Mouse (Mus musculus) left cerebral cortex, adult 11 months (tissue): Measurements from ENCODE around the gene Tent5c.

Source experiments
- DNase-seq: peaks from one replicate; pipeline ENCODE4 v3.0.0; 2022; ENCODE audit warnings: low spot score

The Tent5c gene

DNA sequence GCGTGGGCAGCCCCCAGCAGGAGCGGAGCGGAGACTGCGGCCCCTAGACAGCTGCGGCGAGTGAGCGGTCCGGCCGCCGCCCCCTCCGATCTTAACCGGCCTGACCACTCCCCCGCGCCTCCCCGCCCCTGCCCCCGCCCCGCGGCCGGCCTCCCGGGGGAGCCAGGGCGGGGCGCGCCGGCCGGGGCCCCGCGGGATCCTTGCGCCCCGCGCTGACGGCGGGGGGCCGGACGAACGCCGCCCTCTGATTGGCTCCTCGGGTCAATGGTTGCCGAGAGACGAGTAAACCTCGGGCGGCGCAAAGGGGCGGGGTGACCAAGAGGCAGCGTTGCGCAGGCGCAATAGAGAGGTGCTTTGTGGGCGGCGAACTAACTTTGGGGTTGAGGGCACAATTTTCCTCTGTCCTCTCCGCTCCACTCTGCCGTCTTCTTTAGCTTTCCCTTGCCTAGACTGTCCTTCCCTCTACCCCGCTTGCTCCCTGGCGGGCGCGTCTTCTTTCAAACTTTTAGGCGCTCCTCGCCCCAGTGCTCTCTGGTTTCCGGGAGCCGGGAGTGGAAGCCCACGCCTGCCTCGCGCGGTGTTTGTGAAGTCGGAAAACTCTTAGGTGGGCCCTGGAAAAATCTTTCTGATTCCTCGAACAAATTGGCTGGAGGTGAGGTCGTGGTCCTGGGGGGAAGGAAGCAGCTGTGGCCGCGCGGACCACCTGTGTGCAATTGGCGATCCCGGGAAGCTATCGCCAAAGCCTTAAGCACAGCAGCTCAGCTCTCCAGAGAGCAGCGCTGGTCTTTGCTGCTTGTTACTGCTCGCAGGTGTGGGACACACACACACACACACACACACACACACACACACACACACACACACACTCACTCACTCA is at the start of gene Tent5c:
Gene Tent5c, minus strand, starts transcription at position 192 of the 877 bp plus-strand sequence.
- peak; percentile 72 for DNase-seq

DNA sequence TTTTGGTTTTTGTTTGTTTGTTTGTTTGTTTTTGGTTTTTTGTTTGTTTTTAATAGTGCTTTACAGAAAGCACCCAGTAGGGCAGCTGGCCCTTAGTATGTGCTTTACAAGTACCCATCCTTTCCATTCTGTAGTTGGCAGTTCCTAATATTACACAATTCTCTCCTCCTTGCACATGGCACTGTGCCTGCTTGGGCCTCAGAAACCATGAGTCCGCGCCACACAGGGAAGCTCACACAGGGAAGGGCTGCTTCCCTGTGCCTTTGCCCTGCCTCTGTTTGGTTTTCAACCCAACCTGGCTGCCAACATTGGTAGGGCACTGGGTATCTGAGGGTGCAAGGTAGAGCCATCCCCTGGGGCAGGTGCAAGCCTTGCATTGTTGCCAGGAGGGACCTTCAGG is 47.6 kb upstream of the Tent5c start:
- DNase-seq, result no peak

DNA sequence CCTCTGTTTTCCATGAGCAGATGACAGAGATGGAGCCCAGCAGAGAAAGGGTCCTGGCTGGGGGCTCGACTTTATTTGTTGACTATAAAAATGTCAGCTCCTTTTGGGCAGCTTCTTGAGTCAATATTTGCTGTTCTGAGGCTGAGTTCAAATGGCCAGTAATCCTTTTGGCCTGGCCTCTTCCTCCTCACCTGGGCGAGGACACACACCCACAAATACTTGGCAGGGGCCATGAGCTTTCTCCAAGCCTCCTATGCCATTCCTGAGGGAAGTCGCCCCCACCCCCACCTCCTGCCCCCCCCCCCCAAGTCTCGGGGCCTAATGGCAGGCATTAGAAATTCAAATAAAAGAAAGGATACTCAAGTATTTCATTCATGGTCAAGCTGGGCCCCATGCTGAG is 46.8 kb upstream of the Tent5c start:
- no peak for DNase-seq

DNA sequence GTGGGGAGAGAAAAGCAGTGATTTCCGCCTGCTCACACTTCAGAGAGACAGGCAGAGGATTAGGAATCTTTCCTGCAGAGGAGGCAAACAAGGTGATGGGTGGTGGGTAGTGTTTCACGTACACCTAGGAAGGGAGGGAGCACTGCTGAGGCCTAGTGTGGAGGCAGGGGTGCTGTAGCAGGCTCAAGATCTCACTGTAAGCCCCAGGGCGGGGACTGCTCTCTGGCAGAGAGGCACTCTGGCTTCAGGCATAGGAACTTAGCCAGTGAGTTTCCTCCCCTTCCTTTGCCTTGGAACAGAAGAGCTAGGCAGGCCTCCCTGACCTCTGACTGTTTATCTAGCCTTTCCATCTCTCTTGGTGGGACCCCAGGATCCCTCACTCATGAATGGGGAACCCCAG is 46.2 kb upstream of the Tent5c start:
- DNase-seq, result no peak

DNA sequence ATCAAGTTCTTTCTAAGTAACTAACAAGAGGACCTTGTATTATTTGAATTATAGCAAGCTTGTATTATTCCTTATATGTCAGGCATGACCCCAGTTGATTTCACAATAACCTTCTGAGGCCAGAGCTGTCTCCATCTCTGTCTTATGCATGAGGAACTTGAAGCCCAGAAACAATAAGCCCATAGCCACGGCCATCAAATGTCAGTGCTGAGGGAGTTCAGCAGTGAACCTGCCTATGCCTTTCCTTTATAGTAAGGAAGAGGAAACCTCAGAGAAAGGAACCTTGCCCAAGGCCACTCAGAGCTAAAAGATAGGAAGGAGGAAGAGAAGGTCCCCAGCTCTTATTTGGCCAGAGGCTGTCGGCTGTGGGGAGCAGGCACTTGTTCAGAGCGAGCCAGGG is 45.3 kb upstream of the Tent5c start:
- DNase-seq, result no peak

DNA sequence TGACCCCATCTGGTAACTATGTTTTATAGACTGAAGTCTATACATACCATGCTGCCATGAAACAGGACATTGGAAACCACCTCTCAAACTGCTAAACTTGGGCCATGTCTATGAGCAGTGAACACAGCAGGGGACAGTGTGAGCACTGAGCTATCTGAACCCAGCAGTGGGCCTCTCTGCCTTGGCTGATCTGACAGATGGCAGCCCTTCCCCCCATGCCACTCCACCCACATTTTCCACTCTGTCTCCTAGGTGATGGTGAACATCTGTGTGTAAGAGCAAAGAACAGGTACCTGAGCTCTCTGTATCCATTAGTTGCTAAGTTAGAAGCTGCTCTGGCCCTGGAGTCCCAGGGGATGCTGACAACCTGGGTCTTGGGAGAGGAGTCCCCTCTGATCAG is 44.3 kb upstream of the Tent5c start:
- no peak for DNase-seq

DNA sequence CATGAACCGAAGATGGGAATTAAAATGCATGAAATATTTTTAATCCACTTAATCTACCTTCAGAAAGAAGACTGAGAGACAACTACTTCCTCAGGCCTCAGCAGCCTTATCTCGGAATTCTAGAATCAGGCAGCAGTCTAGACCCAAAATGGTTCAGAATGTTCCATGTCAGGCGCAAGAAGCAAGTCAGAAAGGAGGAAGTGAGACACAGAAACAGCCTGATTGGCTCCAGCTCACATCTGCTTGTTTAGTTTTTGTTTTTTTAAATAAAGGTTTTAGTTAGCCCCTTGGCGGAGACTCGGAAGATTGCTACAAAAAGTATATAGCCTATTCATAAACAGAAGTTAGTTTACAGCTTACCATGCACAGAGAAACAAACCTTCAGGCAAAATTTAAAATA is 41.8 kb upstream of the Tent5c start:
- no peak for DNase-seq

DNA sequence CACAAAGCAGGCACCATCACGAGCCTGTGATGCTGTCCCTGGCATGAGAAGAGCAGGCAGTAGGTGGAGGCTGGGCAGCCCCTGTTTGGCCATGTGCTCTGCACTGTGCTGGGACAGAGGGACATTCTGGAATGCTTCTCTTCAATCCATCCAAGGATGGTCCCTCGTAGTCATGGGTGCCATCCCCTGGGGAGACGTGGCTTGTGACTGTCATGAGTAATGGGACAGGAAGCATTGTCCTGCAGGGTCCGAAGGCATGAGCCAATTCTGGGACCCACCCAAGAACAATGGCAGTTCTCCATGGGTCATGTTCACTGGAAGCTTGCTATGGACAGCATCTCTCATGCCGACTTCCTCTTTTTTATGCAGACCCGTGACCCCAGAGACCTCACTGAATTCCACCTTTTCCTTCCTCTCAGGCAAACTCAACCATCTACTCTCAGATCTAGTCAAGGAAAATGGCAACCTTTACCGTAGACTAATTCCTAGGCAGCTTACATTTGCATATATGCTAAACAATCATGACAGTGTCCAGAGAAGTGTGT is 41.2 kb upstream of the Tent5c start:
- no peak for DNase-seq

DNA sequence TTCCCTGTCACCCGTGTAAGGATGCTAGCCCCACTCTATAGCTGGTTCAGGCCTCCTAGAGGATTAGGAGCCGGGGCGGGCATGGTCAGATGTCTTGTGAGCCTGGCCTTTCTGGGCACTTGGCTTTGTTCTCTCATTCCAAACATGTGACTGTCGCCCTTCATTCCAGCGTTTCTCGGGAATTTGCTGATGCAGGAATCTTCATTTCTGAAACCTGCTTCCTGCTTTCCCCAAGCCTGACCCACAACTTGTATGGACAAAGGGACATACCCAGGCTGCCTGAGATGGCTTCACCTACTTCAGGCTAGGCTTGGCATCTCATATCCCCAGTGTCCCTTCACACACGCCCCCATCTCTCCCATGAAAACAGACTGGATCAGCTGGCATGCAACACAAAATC is 33.5 kb upstream of the Tent5c start:
- no peak for DNase-seq

DNA sequence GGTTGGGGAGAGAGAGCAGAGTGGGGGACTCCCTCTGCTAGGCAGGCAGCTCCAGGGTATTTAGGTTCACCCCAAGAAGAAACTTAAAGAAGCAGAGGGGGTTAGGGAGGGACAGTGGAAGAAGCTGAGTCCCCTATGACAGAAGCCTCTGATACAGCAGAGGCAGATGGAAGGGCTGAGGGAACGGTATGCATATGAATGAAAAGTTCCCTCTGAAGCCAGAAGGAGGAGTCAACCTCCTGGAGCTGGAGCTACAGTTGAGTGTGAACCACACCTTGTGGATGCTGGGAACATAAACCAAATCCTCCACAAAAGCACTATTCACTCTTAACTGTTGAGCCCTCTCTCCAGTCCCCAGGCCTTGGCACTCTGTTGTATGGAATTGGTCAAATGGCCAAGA is 32.5 kb upstream of the Tent5c start:
- DNase-seq, result no peak

DNA sequence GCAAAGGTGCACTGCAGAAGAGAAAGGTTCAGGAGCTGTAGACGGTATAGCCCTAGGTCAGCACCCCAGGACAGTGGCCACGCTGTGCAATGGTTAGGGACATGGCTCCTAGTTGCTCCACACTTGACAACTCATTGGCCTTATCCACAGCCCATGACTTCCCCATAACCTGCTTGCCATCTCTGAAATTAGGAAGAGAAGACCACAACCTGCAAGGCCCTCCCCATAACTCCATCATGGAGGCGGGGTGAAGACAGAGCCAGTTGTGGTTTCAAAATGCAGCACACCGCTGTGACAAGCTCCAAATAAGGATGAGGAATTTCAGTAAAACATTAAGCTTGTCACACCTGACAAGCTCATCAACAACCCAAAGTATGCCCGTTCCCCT is 26.6 kb upstream of the Tent5c start:
- DNase-seq, result no peak

DNA sequence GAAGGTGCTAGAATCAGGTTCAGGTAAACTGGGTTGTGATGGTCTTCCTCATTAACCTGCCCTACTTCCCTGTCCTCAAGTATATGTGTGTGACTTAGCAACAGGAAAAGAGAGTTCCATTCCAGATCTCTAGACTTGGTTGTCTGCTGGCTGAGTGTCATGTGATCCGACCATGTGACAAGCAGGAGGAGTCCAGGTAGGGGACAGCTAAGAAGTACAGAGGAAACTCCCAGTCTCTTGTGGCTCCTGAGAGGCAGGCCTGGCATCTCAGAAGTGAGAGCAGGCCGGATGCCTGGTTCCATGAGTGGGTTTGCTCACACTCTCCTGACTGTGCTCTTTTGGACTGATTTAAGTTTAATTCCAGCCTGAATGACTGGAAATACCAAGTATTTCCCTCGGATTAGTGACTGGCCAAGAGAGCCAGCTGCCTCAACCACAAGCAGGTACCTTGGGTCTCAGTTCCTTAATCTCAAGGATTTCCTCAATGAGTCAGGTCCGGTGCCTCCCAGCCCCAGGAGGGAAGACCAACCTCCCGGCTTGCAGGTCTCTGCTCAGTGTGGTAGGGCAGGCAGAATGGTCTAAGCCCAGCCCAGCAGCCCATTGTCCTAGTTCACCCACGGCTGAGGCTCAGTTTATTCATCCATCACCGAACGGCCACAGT is 26.1 kb upstream of the Tent5c start:
- DNase-seq, result no peak

DNA sequence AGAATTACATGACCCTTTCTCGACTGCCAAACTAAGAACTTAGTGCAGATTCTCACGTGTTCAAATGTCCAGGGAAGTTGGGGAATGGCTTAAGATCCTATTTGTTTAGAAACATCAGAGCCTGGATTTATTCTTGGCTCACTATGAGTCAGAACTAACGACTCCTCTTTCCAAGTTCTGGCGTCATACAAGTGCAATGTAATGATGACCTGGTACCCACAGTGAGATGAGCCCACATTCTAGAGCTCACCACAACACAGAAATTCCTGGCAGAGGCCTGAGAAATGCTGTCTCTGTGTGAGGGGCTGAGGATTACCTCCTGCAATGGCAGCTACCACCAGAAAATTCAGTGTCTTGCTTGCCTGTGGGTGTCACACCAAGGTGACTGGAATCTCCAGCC is 18.1 kb upstream of the Tent5c start:
- no peak for DNase-seq

DNA sequence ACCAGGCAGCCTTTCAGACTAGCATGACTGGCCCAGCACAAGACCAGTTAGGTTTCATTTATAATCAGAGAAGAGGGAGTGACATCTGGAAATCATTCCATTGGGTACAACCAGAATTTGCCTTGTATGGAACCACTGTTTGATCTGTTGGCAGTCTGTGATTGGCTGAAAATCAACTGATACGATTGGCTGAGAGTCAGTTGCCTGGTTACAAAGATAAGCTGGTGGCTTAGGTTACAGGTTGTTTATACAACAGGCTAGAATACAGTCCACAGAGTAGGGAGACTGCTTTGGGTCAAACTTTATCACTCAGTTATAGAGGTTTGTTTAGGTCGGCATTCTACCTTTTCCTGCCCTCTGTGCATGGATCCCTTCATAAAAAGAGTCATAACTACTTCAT is 17.6 kb upstream of the Tent5c start:
- no peak for DNase-seq

DNA sequence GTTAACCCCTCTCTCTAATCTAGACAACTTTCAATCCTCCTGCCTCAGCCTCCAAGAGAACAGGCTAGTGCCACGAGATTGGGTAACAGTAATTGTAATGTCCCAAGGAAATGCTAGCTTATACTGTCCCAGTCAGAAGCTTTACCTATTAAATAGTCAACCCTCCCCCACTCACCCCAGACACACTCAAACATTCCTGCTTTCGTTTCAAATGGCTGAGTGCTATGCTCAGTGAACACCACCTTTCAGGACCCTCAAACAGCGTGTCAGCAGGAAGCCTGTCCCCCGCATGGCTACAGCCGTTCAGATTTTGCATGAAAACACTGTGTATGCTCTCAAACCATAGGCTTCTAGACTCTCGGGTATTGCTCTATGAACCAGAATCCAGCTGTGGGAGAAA is 14.8 kb upstream of the Tent5c start:
- DNase-seq, result no peak

DNA sequence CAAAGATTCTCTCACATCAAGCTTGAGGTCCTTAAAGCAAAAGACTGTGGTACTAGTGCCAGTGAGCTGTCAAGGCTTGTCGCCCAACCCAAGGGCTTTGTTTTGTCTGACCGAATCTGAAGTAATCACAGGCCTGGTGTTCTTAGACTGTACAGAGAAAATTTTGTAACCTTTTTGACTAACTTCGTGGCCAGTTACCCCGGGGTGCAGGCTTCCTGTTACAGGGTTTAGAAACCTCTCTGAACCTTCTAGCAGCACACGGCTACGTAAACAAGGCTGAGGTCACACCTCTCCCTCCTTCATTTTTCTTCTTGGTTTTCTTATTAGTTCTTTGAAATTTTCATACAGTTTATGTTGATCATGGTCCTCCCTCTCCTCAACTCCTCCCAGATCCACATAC is 13.4 kb upstream of the Tent5c start:
- DNase-seq, result no peak

DNA sequence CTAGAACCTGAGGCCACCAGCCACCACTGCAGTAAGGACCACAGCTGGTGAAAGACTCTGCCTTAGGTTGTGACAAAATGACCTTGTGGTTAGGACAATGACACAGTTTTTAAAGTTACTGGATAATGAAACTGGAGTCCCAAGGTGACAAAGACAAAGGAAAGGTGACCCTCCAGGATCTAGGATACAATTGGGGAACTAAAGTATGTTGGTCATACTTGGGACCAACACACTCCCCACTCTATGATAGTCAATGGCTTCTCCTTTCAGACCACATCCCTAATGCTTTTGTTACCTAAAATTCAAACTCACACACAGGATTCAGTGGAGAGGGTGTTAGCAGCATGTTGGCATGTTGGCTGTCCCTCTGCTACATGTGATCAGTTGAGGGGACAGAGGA is 12.8 kb upstream of the Tent5c start:
- DNase-seq, result no peak

DNA sequence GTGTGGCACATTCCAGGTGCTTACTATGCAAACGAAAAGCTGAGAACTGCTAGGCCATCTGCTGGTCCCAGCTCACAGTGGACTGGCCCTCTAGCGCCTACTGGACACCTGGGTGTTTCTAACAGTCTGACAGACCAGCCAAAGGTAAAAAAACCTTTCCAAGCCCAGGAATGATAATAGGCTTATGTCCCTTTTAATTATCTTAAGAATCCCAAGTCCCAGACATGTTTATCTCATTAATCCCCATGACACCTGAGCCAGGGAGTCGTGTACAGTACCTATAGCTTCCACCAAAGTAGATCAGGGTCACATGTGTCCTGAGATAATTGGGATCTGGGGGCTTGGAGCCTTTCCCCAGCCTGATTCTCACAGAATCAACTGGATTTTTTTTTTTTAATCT is 7.0 kb upstream of the Tent5c start:
- no peak for DNase-seq

DNA sequence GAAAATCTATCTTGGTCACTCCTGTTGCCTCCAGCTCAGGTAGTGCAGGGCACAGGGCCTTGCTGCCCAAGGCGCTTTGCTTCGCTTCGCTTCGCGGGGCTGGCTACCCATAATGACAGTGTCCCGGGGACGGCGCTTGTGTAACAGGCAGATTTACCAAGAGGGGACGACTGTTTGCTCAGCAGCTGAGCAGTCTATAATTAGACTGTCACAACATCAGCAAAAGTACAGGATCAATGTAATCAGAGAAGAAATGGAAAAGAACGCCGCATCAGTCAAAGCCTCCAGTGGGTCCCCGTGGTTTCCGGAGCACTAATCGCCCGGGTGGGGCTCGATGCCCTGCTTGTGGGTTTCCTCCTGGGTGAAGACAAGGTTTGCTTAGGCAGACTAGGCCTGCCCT is 6.3 kb upstream of the Tent5c start:
- no peak for DNase-seq

DNA sequence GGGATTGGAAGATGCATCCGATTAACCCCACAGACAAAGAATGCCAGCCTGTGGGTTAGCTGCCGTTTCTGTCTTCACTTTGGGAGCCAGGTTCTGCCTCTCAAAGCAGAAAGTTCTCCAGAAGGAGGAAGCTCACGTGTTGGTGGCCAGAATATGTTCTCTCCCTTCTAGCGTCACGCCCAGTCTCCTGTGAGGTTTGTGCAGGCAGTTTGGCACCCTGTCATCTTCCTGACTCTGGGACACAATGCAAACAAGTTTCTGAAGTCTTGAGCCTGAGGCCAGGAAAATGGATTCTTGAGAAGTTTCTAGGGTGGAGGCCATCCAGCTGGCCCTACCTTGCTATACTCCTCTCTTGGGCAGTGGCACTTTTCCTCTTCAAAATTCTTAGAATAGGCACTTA is 5.8 kb upstream of the Tent5c start:
- DNase-seq, result no peak

DNA sequence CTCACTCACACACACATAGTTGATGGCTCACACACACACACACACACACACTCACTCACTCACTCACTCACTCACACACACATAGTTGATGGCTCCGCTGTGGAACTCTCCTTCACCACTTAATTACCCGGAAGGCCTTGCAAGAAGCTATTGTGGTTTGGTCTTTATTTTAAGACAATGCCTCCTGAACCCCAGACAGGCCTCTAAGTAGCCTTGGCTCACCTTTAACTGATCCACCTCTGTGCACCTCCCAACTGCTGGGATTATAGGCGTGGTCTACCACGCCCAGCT is 831 bp upstream of the Tent5c start:
- DNase-seq, result no peak

DNA sequence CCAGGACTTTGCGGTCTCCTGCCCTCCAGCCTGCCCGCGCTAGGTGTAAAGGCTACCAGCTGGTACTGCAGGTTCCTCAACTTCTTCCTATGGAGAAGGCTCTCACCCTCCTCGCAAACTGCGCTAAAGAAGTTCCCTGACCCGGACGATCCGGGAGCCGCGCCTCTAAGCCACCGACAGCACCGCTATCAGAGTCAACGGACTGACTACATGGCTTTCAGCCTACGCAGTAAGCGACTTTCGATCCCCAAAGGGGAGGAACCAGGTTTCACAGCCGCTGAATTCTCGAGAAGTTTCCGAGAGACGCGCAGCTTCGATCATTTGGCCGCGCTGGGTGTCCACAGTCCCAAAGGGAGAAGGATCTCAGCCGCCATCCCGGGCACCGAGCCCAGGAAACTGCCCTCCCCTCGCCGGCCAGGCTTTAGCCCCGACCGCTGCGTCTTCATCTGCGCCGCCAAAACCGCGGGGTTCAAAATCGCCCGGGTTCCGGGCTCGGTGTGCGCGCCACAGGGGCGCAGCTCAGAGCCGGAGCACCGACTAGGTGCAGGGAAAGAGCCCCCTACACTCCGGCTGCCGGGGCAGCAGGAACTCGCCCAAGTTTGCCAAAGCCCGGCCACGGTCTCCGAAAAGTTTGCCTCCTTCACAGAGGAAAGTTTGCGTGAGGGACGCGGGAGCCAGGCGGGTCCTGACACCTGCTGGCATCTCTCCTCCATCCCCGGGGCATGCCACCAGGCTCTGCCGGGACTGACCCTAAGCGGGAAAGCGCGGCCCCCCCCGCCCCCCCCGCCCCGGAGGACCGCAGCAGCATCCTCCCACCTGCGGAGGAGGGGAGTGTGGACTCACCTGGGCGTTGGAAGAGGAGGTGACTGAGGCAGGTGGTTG is 632 bp downstream of the Tent5c start:
- no peak for DNase-seq

DNA sequence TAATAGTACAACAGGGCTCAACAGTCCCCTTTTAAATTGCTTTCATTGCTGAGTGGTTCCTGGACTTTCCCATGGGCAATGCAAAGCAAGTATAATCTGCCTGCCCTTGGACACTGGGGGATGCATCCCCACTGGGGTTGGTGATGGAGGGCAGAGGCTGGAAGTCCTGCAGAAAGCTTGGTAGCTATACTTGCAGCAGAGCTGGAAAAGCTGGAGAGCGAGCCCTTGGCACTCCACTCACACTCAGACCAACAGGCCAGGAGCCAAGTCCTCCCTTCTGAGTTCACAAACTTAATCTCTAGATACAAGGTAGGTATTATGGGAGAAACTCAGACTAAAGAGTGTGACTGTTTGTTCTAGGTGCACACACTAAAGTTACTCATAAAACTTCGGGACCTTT is 2.1 kb downstream of the Tent5c start:
- no peak for DNase-seq
